Mouse (Mus musculus) heart, postnatal 0 days (tissue): ENCODE measurements around the gene Acox2.

Experiments
- CTCF ChIP-seq: IDR thresholded peaks from 2 replicates; pipeline ENCODE4 v1.5.1; 2016; ENCODE audit warnings: antibody characterized with exemption, control low read depth, low read depth
- EP300 ChIP-seq: IDR thresholded peaks from 2 replicates; pipeline ENCODE4 v1.6.1; 2016; ENCODE audit warnings: antibody characterized with exemption, low read depth

DNA sequence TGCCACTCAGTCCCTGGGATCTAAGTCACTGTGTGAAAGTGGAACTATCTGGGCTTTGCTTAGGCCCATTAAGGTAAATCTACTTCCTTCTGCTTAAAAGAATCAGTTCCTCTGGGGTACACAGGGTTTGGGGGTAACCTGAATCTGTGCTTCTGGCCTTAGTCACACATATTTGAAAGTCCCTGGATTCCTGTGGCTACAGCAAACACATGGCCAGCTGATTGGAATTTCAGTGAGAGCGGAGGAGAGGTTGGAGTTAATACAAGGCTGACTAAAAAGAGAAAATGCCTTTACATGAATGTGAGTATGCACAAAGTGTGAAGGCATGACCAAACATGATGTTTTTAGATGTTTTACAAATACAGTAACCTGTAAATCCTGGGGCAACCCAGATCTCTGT, 35.1 kb upstream of the Acox2 start:
- TF ChIP-seq CTCF (no peak), EP300 (no peak)
